Mouse (Mus musculus) erythroblast, embryonic 14.5 days (primary cell): ENCODE results near the gene Ndufa6.

Source experiments
- GATA1 ChIP-seq: IDR thresholded peaks from 2 replicates; pipeline ENCODE4 v1.6.1; 2012; ENCODE audit warnings: low read length, inconsistent platforms, mixed read lengths
- TAL1 ChIP-seq: IDR thresholded peaks from 3 replicates; pipeline ENCODE4 v1.6.1; 2012; ENCODE audit warnings: low read length, inconsistent platforms, mixed read lengths

DNA sequence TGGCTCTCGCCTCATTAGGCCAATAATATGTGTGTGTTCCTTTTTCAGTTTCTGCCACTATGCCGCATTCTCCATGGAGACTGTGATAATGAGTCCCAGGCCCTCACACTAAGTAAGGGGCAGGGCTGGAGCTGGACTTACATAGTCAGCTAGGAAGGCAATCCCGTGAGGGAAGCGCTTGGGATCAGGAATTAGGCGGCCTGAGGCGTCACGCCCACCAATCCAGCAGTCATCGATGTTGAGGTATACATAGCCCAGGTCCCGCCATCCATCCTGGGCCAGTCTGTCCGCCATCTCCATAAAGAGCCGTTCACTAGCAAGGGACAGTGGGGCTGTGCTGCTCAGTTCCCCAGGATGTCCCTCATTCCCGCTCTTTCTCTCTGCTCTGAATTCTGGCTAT is 17.5 kb downstream of the Ndufa6 start:
- TF ChIP-seq GATA1 (no peak), TAL1 (no peak)
